Mouse (Mus musculus) embryonic facial prominence, embryonic 10.5 days (tissue): ENCODE data around the gene Ripply3. TPM values are rescaled to one million over a fixed set of nuclear protein-coding genes. Genes with fewer than 3 reads are reported as not detected.

Source experiments
- DNase-seq: peaks from one replicate; pipeline ENCODE4 v3.0.0-alpha.2; 2017; ENCODE audit warnings: low spot score
- H3K27ac ChIP-seq: fragments of 300-500 bp; sonication (generic); replicated peaks from 2 replicates; pipeline ENCODE4 v1.5.1; 2016; ENCODE audit warnings: mild to moderate bottlenecking
- H3K27me3 ChIP-seq: fragments of 300-500 bp; sonication (generic); replicated peaks from 2 replicates; pipeline ENCODE4 v1.6.1; 2016; ENCODE audit warnings: low read depth, mild to moderate bottlenecking; ENCODE audit not compliant: poor library complexity, severe bottlenecking
- H3K36me3 ChIP-seq: fragments of 300-500 bp; sonication (generic); replicated peaks from 2 replicates; pipeline ENCODE4 v1.6.1; 2016; ENCODE audit warnings: mild to moderate bottlenecking, moderate library complexity
- H3K4me1 ChIP-seq: fragments of 300-500 bp; sonication (generic); 2 replicates; pipeline ENCODE4 v1.6.1; 2016
- H3K4me3 ChIP-seq: fragments of 300-500 bp; sonication (generic); 2 replicates; pipeline ENCODE4 v1.5.1; 2016; ENCODE audit warnings: mild to moderate bottlenecking, moderate library complexity
- H3K9me3 ChIP-seq: fragments of 300-500 bp; sonication (generic); 2 replicates; pipeline ENCODE4 v1.6.1; 2016; ENCODE audit warnings: mild to moderate bottlenecking
- WGBS: fragments of 180-500 bp; shearing (Covaris S2); methylation state at CpG from one replicate; pipeline ENCODE4 v1.1.7; 2016; 5-methylcytosine and 5-hydroxymethylcytosine counted together
- polyA plus RNA-seq: library from polyadenylated mRNA; unstranded; fragments of >200 nt; fragmentation: Nextera tagmentation; extraction: Ambion mirVana; gene quantifications from 2 replicates; pipeline ENCODE4 v1.2.1, GENCODE M21; 2016

Ripply3 gene
- polyA plus RNA-seq, 1 experiment from 2014 or later = 6.2 TPM

DNA sequence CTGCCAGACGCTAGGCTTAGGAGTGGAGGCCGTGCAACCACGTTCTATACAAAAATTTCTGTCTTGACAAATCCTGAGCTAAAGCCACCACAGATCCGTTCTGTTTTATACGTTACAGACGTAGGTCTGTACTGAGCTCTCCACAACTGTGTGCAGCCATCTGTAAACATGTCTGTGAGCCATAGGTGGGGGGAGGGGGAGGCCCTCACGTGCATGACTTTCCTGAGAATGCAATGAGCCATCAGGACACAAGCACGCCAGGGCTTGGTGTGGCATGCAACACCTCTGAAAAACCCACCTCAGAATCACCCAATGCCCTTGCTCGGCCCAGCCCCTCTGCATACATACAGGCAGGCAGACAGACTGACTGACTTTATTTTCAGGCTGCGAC lies 22.1 kb downstream of the Ripply3 start:
- 82% methylated on average over 10 of the region's 10 CpGs for WGBS
- no peak for DNase-seq
- no peaks in the 10 kb centered on the region for H3K36me3 ChIP-seq
- H3K9me3 ChIP-seq = no peaks in the 10 kb centered on the region
- no peaks in the 10 kb centered on the region for H3K27me3 ChIP-seq
- no peak overlapping the region for H3K4me3 ChIP-seq
- peaks cover 20% of the 10 kb centered on the region for H3K4me1 ChIP-seq
- no peak overlapping the region for H3K27ac ChIP-seq

DNA sequence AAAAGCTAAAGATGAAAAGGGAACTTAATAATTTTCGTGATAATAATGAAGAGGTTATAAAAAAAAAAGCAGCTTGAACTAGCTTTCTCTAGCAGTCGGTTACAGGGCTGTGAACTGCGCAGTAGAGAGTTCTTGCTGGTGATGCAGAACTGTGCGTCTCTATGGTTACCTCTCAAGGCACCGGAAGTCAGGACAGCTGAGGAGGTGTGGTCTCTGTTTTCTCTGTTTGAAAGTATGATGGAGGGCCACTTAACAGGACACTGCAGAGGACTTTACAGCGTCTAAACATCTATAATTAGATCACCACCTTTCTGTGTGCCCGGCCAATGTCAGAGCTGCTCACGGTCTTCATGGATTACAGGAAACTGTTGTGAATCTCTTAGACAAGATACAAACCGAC lies 26.2 kb downstream of the Ripply3 start:
- no peaks in the 10 kb centered on the region for H3K36me3 ChIP-seq
- no peaks in the 10 kb centered on the region for H3K27me3 ChIP-seq
- H3K27ac ChIP-seq = no peak overlapping the region
- DNase-seq = peak; percentile 45
- no peaks in the 10 kb centered on the region for H3K9me3 ChIP-seq
- H3K4me3 ChIP-seq = no peak overlapping the region
- WGBS = 56% methylated on average over 9 of the region's 9 CpGs
- peaks cover 29% of the 10 kb centered on the region for H3K4me1 ChIP-seq

DNA sequence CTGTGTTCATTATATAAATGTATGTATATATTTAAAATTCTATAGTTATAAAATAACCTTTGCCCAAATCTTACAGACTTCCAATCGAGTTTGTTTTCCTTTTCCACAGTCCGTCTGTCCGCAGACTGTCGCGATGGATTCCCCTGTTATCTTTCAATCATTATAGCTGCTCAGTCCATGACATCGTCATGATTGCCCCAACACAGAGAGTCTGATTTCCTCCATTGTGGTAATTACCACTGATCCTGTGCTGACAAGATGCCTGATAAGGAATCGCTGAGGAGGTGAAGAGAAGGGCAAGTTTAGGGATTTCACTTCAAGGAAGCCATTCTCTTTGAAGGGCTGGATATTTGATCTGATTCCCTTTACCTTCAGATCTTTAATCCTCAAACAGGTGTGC lies 27.8 kb downstream of the Ripply3 start:
- WGBS = 64% methylated on average over 7 of the region's 7 CpGs
- Histone ChIP-seq H3K27ac (no peak overlapping the region), H3K9me3 (no peaks in the 10 kb centered on the region), H3K4me3 (no peak overlapping the region), H3K27me3 (no peaks in the 10 kb centered on the region), H3K36me3 (no peaks in the 10 kb centered on the region), H3K4me1 (peaks cover 26% of the 10 kb centered on the region)
- DNase-seq = no peak

DNA sequence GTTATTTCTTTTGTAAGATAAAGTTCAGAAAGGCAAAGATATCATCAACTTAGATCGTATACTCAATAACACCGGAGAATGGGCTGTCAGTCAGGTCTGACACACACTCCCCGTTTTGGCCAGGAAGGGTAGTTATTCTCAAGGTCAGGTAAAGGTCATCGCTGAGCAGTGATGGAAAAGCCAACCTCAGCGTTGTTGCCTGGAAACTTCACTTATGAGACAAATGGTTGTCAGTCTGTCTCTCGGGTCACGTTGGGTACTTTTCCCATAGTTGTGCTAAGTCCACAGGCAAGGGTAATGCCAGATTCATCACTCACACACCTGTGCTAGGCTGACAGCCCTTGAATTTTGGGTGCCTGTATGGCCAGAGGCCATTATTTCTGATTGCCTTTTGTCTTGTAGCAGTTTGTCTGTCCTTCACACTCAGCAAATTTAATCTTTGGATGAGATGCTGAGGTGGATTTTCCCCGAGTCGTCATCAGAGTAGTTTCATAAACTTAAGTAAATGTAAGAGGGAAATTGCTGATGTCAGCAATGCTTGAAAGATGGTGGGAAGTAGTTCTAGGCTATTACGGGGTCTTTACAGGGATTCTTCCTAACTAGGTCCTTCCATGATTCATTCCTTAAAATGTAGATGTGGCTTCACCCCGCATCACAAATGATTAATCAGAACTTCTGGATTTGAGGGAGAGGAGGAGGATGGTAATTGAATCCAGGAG lies 28.7 kb downstream of the Ripply3 start:
- H3K4me1 ChIP-seq = peaks cover 27% of the 10 kb centered on the region
- H3K27me3 ChIP-seq = no peaks in the 10 kb centered on the region
- H3K27ac ChIP-seq = no peak overlapping the region
- H3K9me3 ChIP-seq = no peaks in the 10 kb centered on the region
- H3K36me3 ChIP-seq = no peaks in the 10 kb centered on the region
- 78% methylated on average over 11 of the region's 11 CpGs for WGBS
- no peak for DNase-seq
- H3K4me3 ChIP-seq = no peak overlapping the region

DNA sequence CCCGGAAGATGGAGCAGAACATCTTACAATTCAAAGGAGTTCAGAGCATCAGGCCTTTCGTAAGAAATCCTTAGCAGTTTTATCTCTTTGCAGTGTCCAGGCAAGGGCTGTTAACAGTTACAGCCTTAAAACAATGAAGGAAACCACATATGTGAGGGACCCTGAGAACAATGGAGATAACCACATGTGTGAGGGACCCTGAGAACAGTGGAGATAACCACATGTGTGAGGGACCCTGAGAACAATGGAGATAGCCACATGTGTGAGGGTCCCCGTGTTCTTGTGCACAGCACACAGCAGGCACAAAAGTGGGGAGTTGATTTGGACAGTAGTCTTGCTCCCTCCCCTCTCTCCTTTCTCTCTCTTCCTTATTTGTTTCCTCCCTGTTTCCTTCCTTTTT lies 29.9 kb downstream of the Ripply3 start:
- Histone ChIP-seq H3K36me3 (no peaks in the 10 kb centered on the region), H3K9me3 (no peaks in the 10 kb centered on the region), H3K4me1 (peaks cover 33% of the 10 kb centered on the region), H3K4me3 (no peak overlapping the region), H3K27ac (no peak overlapping the region), H3K27me3 (no peaks in the 10 kb centered on the region)
- no peak for DNase-seq
- WGBS = 83% methylated on average over 3 of the region's 3 CpGs

DNA sequence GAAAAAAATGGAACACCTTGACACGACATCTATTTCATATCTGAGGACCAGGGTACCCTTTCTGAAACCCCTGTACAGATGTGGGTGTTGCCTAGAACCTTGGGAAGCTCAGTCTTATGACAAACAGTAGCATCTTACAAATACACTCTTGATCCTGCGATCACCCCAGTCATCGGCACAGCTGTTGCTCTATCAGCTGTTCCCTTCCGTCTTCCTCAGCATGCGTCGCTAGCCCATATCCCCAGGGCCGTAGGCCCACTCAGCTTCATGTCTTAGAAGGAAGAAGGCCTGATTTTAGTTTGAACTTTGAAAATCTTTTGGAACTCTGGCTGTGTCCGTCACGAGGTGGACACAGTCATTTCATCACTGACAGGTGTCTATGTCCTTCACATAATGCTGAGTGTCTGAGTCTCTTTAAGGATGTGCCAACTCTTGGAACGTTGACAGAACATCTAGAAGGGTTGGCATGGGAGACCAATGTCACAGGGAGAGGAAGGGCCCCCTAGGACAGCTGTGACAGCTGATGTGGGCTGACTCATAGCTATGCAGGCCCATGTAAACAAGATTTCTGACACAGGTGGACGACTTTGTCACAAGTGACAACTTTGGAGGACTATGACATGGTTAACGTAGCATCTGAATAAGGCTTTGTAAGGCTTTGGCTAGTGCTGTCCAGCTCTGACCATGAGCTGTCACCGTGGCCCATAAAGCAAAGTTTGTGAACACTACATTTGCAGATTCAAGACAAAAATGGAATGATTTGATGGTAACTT lies 32.5 kb downstream of the Ripply3 start:
- H3K27ac ChIP-seq = no peak overlapping the region
- H3K9me3 ChIP-seq = no peaks in the 10 kb centered on the region
- no peak overlapping the region for H3K4me3 ChIP-seq
- peaks cover 23% of the 10 kb centered on the region for H3K4me1 ChIP-seq
- H3K27me3 ChIP-seq = no peaks in the 10 kb centered on the region
- WGBS = 87% methylated on average over 13 of the region's 13 CpGs
- DNase-seq = no peak
- H3K36me3 ChIP-seq = peaks cover 12% of the 10 kb centered on the region

DNA sequence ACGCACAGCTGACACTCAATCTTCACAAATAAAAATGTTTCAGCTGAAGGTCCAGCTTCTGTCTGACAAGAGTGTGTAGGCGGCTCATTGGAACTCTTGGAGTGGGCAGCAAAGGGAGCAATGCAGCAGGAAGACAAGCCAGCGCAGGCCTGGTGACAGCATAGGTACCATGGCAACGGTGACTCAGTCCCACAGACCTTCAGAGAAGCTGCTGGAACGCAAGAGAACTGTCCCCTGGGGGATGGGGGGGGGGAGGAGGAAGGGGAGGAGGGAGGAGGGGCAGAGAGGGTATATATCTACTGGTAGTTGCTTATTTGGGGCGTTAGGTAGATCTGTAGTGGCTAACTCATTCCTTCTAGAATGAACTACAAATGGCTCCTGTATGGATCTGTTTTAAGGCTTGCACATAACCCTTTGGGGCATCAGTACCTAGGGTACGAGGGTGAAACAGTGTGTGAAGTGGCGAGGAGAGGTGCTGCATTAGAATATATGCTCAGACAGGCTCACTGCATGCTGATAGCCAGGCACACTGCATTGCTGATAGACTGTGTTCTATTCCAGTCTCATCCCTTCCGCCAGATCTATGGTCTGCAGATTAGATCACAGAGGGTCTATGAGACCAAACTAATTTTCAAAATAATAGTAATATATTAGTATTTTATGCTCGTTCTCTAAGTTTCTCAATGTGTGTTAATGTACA lies 34.1 kb downstream of the Ripply3 start:
- H3K4me1 ChIP-seq = peaks cover 13% of the 10 kb centered on the region
- H3K9me3 ChIP-seq = no peaks in the 10 kb centered on the region
- peak; percentile 67 for DNase-seq
- H3K4me3 ChIP-seq = no peak overlapping the region
- H3K27ac ChIP-seq = no peak overlapping the region
- no peaks in the 10 kb centered on the region for H3K27me3 ChIP-seq
- H3K36me3 ChIP-seq = peaks cover 12% of the 10 kb centered on the region
- WGBS = 57% methylated on average over 10 of the region's 10 CpGs

DNA sequence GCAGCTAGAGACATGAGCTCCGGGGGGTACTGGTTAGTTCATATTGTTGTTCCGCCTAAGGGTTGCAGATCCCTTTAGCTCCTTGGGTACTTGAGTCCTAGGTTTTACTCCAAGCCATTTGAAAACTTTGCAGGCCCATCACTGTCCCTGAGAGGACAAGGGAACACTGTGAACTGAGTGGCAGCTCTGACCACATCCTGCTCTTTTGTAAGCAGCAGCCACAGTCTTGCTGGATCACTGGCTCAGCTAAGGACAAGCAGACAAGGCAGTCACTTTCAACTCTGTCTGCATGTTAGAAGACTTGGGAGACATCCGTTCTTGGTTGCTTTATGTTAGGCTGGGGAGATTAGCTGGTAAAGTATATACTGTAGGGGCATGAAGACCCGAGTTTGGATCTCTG lies 35.6 kb downstream of the Ripply3 start:
- Histone ChIP-seq H3K36me3 (peaks cover 15% of the 10 kb centered on the region), H3K4me1 (peaks cover 19% of the 10 kb centered on the region), H3K9me3 (no peaks in the 10 kb centered on the region), H3K27me3 (no peaks in the 10 kb centered on the region), H3K4me3 (no peak overlapping the region), H3K27ac (no peak overlapping the region)
- DNase-seq = no peak
- 90% methylated on average over 4 of the region's 4 CpGs for WGBS

DNA sequence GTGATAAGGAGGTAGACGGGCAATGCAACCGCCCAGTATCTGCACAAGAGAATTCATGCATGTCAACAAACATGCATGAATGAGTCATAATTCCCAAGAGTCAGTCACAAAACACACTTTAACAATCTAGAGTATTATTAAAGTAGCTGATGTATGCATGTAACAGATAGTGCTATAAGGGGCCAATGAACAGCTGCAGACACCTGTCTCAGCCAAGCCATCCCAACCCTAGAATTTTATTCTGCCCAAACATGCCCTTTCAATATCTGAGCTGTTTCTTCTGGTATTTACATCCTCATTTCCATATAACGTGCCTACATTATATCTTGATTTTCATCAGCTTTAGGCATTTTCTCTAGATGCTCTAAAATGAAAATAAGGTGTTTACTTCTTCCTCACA lies 37.2 kb downstream of the Ripply3 start:
- Histone ChIP-seq H3K27ac (no peak overlapping the region), H3K4me1 (peaks cover 23% of the 10 kb centered on the region)
- 94% methylated on average over 3 of the region's 3 CpGs for WGBS

DNA sequence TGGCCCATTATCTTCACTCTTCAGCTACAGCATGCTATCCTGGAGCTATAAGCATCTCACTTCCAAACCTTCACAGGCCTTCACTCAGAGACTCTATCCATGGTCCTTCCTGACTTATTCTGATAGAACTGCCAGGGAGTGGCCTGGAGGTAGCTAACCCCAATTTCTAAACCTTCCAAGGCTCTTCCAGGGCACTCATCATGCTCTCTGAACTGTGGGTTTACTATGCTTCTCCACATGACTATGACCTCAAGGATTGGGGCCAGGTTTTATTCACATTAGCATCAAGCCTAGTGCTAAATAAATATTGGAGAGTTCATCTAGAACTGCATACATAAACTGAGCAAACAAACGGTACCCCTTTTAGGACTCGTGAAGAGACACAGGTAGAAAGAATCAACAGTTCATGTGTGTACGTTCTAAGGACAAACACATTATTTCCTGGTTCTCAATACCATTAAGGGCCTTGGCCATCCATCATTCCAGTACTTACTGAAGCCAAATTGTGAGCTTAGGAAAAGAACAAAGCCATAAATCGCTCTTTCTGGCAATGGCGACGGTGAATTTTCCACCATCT lies 41.5 kb downstream of the Ripply3 start:
- Histone ChIP-seq H3K27ac (peak overlapping the region; percentile 99), H3K9me3 (no peaks in the 10 kb centered on the region), H3K4me1 (peaks cover 34% of the 10 kb centered on the region), H3K36me3 (peaks cover 7% of the 10 kb centered on the region), H3K4me3 (peak overlapping the region; percentile 94), H3K27me3 (no peaks in the 10 kb centered on the region)
- 14% methylated on average over 6 of the region's 6 CpGs for WGBS
- DNase-seq = no peak

More for the DNA sequence above, 37.2 kb downstream of the Ripply3 start:
- Histone ChIP-seq H3K27me3 (no peaks in the 10 kb centered on the region), H3K9me3 (no peaks in the 10 kb centered on the region), H3K4me3 (no peak overlapping the region), H3K36me3 (peaks cover 15% of the 10 kb centered on the region)
- no peak for DNase-seq

DNA sequence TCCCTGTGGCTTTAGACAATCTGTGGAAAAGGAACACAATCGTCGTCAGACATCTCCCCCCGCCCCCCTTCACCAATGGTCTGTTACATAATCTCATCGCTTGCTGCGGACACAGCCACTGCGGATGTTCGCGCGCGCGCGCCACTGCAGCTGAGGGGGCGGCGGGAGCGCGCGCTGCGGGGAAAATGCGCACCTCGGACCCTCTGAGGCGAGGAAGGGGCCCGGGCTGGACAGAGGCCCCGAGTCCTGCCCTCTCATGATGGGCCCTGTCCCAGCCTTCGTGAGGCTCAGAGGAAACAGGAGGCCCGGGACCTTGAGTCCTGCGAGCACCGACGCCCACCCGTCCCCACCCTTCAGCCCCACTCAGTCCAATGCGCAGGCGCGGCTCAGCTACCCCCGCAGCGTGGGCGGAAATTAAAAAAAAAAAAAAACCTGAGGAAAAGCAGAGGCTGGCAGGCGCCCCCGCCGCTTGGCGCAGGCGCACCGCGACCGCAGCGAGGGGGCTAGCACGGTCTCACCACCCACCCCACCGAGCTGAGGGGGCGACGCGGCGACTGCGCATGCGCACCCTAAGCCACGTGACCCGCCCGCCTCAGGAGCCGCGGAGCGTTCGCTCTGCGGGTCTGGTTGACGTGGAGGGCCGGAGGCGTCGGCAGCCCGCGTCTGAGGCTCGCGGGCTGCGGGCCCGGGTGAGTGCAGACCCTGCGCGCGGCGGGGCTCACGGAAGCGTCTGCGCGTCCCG lies 42.1 kb downstream of the Ripply3 start, which contains the start of gene Ttc3:
Gene Ttc3 (plus strand): TSS at position 446 of the 742 bp plus-strand sequence.
- DNase-seq = peak; percentile 98
- peak within 1 kb of the TSS; percentile 94 for H3K4me3 ChIP-seq
- under 1% methylated on average over 79 of the region's 79 CpGs for WGBS
- H3K36me3 ChIP-seq = peaks cover 4% of the 10 kb centered on the region
- no peaks in the 10 kb centered on the region for H3K9me3 ChIP-seq
- peaks cover 36% of the 10 kb centered on the region for H3K4me1 ChIP-seq
- H3K27me3 ChIP-seq = no peaks in the 10 kb centered on the region
- peak within 1 kb of the TSS; percentile 99 for H3K27ac ChIP-seq

DNA sequence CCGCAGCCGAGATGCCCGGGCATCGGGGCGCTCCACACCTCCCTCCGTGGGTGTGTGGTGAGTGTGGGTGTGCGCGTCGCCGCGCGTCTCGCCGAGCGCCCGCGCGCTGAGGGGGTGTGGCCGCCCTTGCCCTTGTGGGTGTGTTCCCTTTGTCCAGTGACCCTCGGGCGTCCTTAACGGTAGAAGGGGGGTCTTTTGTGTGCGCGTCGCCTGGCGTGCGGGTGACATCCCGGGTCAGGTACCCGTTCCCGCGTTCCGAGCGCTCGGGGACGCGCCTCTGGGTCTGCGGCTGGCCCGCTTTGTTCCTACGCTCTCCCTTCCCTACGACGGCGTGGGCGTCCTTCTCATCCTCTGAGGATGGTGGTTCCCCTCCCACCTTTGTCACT lies 42.7 kb downstream of the Ripply3 start:
- H3K4me1 ChIP-seq = peaks cover 36% of the 10 kb centered on the region
- H3K9me3 ChIP-seq = no peaks in the 10 kb centered on the region
- H3K27ac ChIP-seq = peak overlapping the region; percentile 99
- H3K4me3 ChIP-seq = peak overlapping the region; percentile 94
- peaks cover 4% of the 10 kb centered on the region for H3K36me3 ChIP-seq
- no peak for DNase-seq
- no peaks in the 10 kb centered on the region for H3K27me3 ChIP-seq
- 1% methylated on average over 43 of the region's 43 CpGs for WGBS
